Mouse (Mus musculus): Measurements from ENCODE around the gene Tmprss13. TPM values are rescaled to one million over a fixed set of nuclear protein-coding genes. Genes with fewer than 3 reads are reported as not detected.

Gene Tmprss13
- polyA plus RNA-seq (2011; ENCODE audit: insufficient read depth, insufficient read length, low replicate concordance, missing spikeins), result 0.59 and 1.5 TPM in 2 replicates

GRCm38 (mm10) chr9:45318855-45319254 lies at the start of gene Tmprss13:
Tmprss13 (plus strand) TSS chr9:45319100.
- Histone ChIP-seq H3K27ac (ENCODE audit: control insufficient read depth, insufficient read depth, low read depth, low read length, poor library complexity) (no peak within 1 kb of the TSS), H3K4me3 (replicated peaks; ENCODE audit: control insufficient read depth, low read depth, low read length) (no peak within 1 kb of the TSS), H3K4me1 (ENCODE audit: control insufficient read depth, insufficient read depth, low read length) (no peaks in the 10 kb centered on the region)
- TF ChIP-seq POLR2A (IDR thresholded peaks at IDR 0.05; ENCODE audit: borderline replicate concordance, control insufficient read depth, low read depth, low read length), result no peak
- no peak for TF ChIP-seq CTCF (IDR thresholded peaks at IDR 0.05; ENCODE audit: control insufficient read depth, insufficient read depth, low read length)
- 42% methylated on average over 14 of the region's 14 CpGs for WGBS

- WGBS, result 9% methylated on average over 5 of the region's 5 CpGs
- peaks cover 8% of the 10 kb centered on the region for H3K4me1 ChIP-seq (ENCODE audit: control insufficient read depth, insufficient read depth, low read length)
- TF ChIP-seq POLR2A (IDR thresholded peaks at IDR 0.05; ENCODE audit: borderline replicate concordance, control insufficient read depth, low read depth, low read length) (no peak), CTCF (IDR thresholded peaks at IDR 0.05; ENCODE audit: control insufficient read depth, insufficient read depth, low read length) (no peak)
- H3K27ac ChIP-seq (ENCODE audit: control insufficient read depth, insufficient read depth, low read depth, low read length, poor library complexity), result peak overlapping the region; percentile 43
- H3K4me3 ChIP-seq (replicated peaks; ENCODE audit: control insufficient read depth, low read depth, low read length), result no peak overlapping the region
These were observed 46.7 kb upstream of the Tmprss13 start for GRCm38 (mm10) chr9:45272213-45272612.

GRCm38 (mm10) chr9:45274218-45274617 lies 44.7 kb upstream of the Tmprss13 start:
- peak overlapping the region; percentile 39 for H3K27ac ChIP-seq (ENCODE audit: control insufficient read depth, insufficient read depth, low read depth, low read length, poor library complexity)
- 3% methylated on average over 4 of the region's 4 CpGs for WGBS

GRCm38 (mm10) chr9:45274635-45275034 lies 44.3 kb upstream of the Tmprss13 start:
- TF ChIP-seq POLR2A (IDR thresholded peaks at IDR 0.05; ENCODE audit: borderline replicate concordance, control insufficient read depth, low read depth, low read length), result no peak
- no peak for TF ChIP-seq CTCF (IDR thresholded peaks at IDR 0.05; ENCODE audit: control insufficient read depth, insufficient read depth, low read length)
- Histone ChIP-seq H3K4me1 (ENCODE audit: control insufficient read depth, insufficient read depth, low read length) (peaks cover 8% of the 10 kb centered on the region), H3K27ac (ENCODE audit: control insufficient read depth, insufficient read depth, low read depth, low read length, poor library complexity) (peak overlapping the region; percentile 39; the same call in 1 of the 2 replicates), H3K4me3 (replicated peaks; ENCODE audit: control insufficient read depth, low read depth, low read length) (no peak overlapping the region)
- WGBS, result 40% methylated on average over 2 of the region's 2 CpGs

More at GRCm38 (mm10) chr9:45274218-45274617, 44.7 kb upstream of the Tmprss13 start:
- Histone ChIP-seq H3K4me3 (replicated peaks; ENCODE audit: control insufficient read depth, low read depth, low read length) (no peak overlapping the region), H3K4me1 (ENCODE audit: control insufficient read depth, insufficient read depth, low read length) (peaks cover 8% of the 10 kb centered on the region)
- TF ChIP-seq CTCF (IDR thresholded peaks at IDR 0.05; ENCODE audit: control insufficient read depth, insufficient read depth, low read length), result no peak
- TF ChIP-seq POLR2A (IDR thresholded peaks at IDR 0.05; ENCODE audit: borderline replicate concordance, control insufficient read depth, low read depth, low read length), result no peak

GRCm38 (mm10) chr9:45280059-45280458 lies 38.8 kb upstream of the Tmprss13 start:
- H3K27ac ChIP-seq (ENCODE audit: control insufficient read depth, insufficient read depth, low read depth, low read length, poor library complexity), result no peak overlapping the region
- WGBS, result 66% methylated on average over 3 of the region's 3 CpGs
- no peak overlapping the region for H3K4me3 ChIP-seq (replicated peaks; ENCODE audit: control insufficient read depth, low read depth, low read length)
- H3K4me1 ChIP-seq (ENCODE audit: control insufficient read depth, insufficient read depth, low read length), result peaks cover 9% of the 10 kb centered on the region
- TF ChIP-seq POLR2A (IDR thresholded peaks at IDR 0.05; ENCODE audit: borderline replicate concordance, control insufficient read depth, low read depth, low read length) (no peak), CTCF (IDR thresholded peaks at IDR 0.05; ENCODE audit: control insufficient read depth, insufficient read depth, low read length) (no peak)

GRCm38 (mm10) chr9:45280891-45281290 lies 38.0 kb upstream of the Tmprss13 start:
- H3K4me1 ChIP-seq (ENCODE audit: control insufficient read depth, insufficient read depth, low read length), result peaks cover 8% of the 10 kb centered on the region
- H3K27ac ChIP-seq (ENCODE audit: control insufficient read depth, insufficient read depth, low read depth, low read length, poor library complexity), result no peak overlapping the region
- no peak overlapping the region for H3K4me3 ChIP-seq (replicated peaks; ENCODE audit: control insufficient read depth, low read depth, low read length)
- TF ChIP-seq CTCF (IDR thresholded peaks at IDR 0.05; ENCODE audit: control insufficient read depth, insufficient read depth, low read length) (no peak), POLR2A (IDR thresholded peaks at IDR 0.05; ENCODE audit: borderline replicate concordance, control insufficient read depth, low read depth, low read length) (no peak)
- 14% methylated on average over 3 of the region's 3 CpGs for WGBS

- no peak overlapping the region for H3K27ac ChIP-seq (ENCODE audit: control insufficient read depth, insufficient read depth, low read depth, low read length, poor library complexity)
- H3K4me3 ChIP-seq (replicated peaks; ENCODE audit: control insufficient read depth, low read depth, low read length), result no peak overlapping the region
- 60% methylated on average over 5 of the region's 5 CpGs for WGBS
- peaks cover 8% of the 10 kb centered on the region for H3K4me1 ChIP-seq (ENCODE audit: control insufficient read depth, insufficient read depth, low read length)
- no peak for TF ChIP-seq CTCF (IDR thresholded peaks at IDR 0.05; ENCODE audit: control insufficient read depth, insufficient read depth, low read length)
- no peak for TF ChIP-seq POLR2A (IDR thresholded peaks at IDR 0.05; ENCODE audit: borderline replicate concordance, control insufficient read depth, low read depth, low read length)
These were observed 36.4 kb upstream of the Tmprss13 start for GRCm38 (mm10) chr9:45282466-45282865.

- Histone ChIP-seq H3K4me3 (replicated peaks; ENCODE audit: control insufficient read depth, low read depth, low read length) (no peak overlapping the region), H3K27ac (ENCODE audit: control insufficient read depth, insufficient read depth, low read depth, low read length, poor library complexity) (no peak overlapping the region), H3K4me1 (ENCODE audit: control insufficient read depth, insufficient read depth, low read length) (peaks cover 6% of the 10 kb centered on the region)
- 70% methylated on average over 11 of the region's 11 CpGs for whole genome bisulfite sequencing
- TF ChIP-seq POLR2A (IDR thresholded peaks at IDR 0.05; ENCODE audit: borderline replicate concordance, control insufficient read depth, low read depth, low read length) (no peak), CTCF (IDR thresholded peaks at IDR 0.05; ENCODE audit: control insufficient read depth, insufficient read depth, low read length) (no peak)
These were observed 27.3 kb upstream of the Tmprss13 start for GRCm38 (mm10) chr9:45291481-45292168.
